Mouse (Mus musculus): ENCODE measurements around the gene Timmdc1.

Gene Timmdc1

GRCm38 (mm10) chr16:38463305-38463704, 59.2 kb downstream of the Timmdc1 start:
- ATAC-seq (ENCODE audit: low TSS enrichment), result no peak

DNA sequence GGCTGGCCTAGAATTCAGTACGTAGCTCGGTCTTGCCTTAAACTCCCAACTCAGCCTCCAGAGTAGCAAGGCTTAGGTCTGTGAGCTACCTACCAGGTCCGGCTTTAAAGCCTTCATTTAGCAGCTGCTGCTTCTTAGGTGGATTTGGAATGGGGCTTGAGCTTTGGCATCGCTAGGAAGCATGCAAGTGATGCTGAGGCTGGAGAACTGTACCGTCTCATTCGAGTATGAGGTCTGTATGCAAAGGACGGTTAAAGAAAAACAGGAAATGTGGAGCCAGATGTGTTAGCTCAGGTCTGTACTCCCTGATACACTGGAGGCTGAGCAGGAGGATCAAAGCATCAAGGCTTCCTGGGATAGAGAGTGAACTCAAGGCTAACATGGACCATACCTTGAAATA, 60.3 kb downstream of the Timmdc1 start:
- ATAC-seq (ENCODE audit: low TSS enrichment), result no peak

DNA sequence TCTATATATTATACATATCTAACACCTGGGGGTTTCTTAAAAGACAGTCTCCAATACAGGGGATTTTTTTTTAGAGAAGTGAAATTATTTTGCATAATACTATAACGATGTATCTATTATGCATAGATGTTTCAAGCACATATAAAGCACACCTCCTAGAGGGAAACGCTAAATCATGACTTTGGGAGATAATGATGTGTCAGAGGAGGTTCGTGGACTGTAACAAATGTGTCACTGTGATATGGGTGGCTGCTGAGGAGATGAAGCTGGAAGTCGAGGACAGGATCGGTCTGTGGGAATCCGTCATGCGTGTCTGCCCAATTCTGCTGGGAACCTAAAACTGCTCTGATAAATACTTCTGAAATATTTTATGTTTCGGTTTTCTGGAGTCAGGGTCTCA, 60.7 kb downstream of the Timmdc1 start:
- ATAC-seq (ENCODE audit: low TSS enrichment), result no peak

DNA sequence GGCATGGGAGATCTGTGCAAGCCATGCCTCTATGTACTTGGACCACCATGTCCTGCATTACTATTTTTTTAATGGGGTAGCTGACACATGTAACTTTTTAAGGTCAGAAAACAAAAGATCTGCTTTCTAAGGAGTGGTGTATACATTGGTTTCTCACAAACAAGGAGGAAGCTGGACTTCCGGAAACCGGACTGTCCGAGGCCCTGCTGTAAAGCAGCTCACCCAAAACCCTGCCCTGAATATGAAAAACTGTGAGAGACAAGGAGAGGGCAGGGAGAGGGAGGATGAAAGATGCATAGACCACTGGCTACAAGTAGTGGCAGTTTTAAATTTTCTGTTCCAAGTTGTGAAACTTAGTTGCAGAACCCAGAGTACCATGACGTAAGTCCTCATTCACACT, 62.5 kb downstream of the Timmdc1 start:
- no peak for ATAC-seq (ENCODE audit: low TSS enrichment)

DNA sequence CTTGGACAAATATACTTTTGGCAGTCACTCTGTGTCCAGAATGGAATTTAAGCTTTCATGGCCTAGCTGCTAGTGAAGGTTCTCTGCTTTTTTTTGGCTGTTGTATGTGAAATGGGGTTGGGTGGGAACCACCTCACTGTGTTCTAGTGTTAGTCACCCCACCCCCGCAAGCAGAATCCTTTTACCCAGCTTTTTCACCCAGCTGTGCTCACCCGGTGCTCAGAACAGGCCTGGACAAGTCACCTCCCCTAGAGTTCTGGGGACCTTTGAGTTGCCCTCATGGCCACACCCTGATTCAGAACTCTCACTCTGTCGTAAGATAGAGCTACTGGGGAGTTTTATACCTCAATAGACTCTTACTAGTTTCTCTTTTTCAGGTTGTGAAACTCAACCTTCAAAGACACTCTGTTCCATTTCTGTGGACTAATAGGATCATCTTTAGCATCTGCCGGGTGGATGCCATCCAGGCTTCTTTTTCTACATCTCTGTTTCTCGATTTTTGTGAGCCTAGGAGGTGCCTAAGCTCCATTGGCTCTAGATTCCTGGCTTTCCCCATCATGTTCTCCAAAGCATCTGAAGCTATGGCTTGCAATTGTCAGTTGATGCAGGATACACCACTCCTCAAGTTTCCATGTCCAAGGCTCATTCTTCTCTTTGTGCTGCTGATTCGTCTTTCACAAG, 63.7 kb downstream of the Timmdc1 start:
- ATAC-seq (ENCODE audit: low TSS enrichment), result no peak

- ATAC-seq (ENCODE audit: low TSS enrichment), result no peak
These were observed 65.5 kb downstream of the Timmdc1 start for GRCm38 (mm10) chr16:38456812-38457567.

- no peak for ATAC-seq (ENCODE audit: low TSS enrichment)
These were observed 66.7 kb downstream of the Timmdc1 start, which contains the start of gene Cd80 for GRCm38 (mm10) chr16:38455511-38456418. Cd80 (plus strand) TSS chr16:38455561.

DNA sequence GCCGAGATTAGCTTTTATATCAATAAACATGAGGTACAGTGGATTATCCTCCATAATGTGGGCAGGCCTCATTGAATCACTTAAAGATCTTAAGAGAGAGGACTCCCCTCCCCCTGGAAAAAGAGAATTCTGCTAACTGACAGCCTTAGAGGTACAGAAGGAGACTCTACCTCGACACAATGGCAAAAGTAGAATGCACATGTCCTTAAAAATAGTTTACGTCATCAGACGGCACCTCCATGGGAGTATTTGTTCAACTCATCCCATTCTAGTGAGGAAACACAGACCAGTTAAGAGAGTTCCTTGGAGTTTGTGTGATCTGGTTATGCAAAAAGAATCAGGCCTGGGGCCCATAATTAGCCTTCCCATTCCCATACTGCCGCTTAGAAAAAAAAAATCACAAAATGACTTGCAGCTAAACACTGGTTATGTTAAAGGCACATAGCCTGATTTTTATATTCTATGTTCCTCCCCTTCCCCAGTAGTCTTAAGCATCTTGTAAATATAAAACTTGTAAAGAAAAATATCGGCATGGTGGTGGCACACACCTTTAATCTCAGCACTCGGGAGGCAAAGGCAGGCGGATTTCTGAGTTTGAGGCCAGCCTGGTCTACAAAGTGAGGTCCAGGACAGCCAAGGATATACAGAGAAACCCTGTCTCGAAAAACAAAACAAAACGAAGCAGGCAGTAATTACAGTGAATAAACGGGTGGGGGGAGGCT, 67.8 kb downstream of the Timmdc1 start:
- ATAC-seq (ENCODE audit: low TSS enrichment), result no peak

GRCm38 (mm10) chr16:38453952-38454351, 68.5 kb downstream of the Timmdc1 start:
- ATAC-seq (ENCODE audit: low TSS enrichment), result no peak

GRCm38 (mm10) chr16:38453203-38453553, 69.3 kb downstream of the Timmdc1 start:
- no peak for ATAC-seq (ENCODE audit: low TSS enrichment)

GRCm38 (mm10) chr16:38452442-38453202, 69.8 kb downstream of the Timmdc1 start, which contains the start of gene Adprh:
Adprh (minus strand) TSS chr16:38452703.
- ATAC-seq (ENCODE audit: low TSS enrichment), result peak; percentile 97

DNA sequence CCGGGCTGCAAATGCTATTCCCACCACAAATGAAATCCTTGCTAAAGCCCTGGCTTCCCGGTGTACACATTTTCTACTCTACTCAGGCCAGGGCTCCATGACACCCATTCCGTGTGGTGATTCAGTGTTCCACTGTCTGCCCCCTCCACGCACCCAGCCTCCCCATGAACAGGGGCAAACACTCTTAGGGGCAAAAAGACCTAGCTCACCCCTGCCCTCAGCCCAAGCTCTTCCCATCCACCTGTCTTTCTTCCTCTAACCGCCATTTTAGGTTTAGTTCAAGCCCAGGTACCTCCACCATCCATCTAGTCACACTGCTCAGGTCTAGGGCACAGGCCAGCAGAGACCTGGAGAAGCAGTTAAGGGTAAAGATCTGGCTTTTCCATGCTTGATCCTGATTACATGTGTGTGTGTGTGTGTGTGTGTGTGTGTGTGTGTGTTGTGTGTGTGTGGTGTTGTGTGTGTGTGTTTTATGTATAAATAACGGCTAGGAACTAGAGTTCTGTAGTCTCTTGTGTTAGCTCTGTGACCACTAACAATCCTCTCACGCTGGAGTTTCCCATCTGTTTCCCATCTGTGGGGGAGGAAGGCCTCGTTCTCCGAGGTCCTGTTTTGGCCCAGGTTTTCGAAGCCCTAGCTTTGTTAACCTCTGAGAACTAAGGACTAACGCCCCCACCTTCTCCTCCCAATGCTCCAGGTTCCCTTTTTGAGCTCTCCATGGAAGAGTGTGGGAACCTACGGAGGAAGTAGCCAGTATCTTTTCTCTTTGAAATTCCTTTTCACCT, 70.8 kb downstream of the Timmdc1 start:
- ATAC-seq (ENCODE audit: low TSS enrichment), result no peak

DNA sequence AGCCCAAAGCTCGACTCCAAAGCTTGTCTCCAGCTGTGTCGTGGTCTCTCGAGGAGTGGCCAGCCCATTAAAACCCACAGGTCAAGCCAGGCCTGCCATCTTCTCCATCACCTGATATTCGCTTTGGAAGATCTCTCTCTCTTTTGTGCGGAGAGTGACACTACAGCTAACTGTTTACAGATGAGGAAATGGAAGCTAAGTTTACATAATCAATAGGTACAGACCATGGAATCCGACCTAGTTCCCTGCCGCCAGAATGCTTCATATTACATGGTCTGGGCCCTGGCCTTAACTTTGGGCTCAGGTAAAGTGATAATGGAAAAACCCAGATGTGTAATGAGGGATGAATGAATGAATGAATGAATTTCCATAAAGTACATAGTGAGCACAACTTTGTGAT, 71.8 kb downstream of the Timmdc1 start:
- ATAC-seq (ENCODE audit: low TSS enrichment), result no peak

DNA sequence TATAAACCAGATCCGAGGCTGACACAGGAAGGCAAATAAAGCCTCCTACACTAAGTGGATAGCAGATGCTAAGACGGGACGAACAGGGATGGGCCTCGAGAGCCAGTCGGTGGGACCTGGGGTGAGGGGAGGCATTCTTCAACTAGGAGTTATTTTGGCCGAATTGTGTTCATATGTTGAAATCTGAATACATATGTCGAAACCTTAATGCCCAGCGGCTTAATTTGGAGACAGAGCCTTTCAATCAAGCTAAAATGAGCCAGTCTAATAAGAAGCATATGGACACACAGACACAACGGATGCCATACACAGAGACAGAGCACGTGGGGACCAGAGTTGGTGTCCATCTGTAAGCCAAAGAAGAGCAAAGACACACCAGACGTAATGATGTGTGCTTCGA, 74.0 kb downstream of the Timmdc1 start:
- ATAC-seq (ENCODE audit: low TSS enrichment), result no peak
